Mouse (Mus musculus): ENCODE measurements around the gene Zbtb40. TPM values are rescaled to one million over a fixed set of nuclear protein-coding genes. Genes with fewer than 3 reads are reported as not detected.

The Zbtb40 gene
- polyA plus RNA-seq (2021; fragmentation: Nextera tagmentation), result 0.99 and 1.2 TPM in 2 replicates
- long read RNA-seq, experiment 1, partial matches to known transcripts, result 0 of 4 reads
- long read RNA-seq, experiment 1, other reads (novel, unspliced or antisense), result 4 of 4 reads
- long read RNA-seq, experiment 2, partial matches to known transcripts, result 5 of 12 reads
- long read RNA-seq, experiment 2, other reads (novel, unspliced or antisense), result 7 of 12 reads

GRCm38 (mm10) chr4:137048550-137049032 is at the start of gene Zbtb40:
TSS of gene Zbtb40 (minus strand) at chr4:137048801.

GRCm38 (mm10) chr4:136956751-136957446 is 91.7 kb downstream of the Zbtb40 start, which contains the start of gene Epha8:
TSS of gene Epha8 (minus strand) at chr4:136956816.

Other genes starting within 250 kb of the Zbtb40 start
- 0.89 and 0.98 TPM in 2 replicates for gene Ephb2, start 212.8 kb downstream of the Zbtb40 start, polyA plus RNA-seq (2021; fragmentation: Nextera tagmentation)
- 216 and 224 TPM in 2 replicates for gene C1qb, start 162.6 kb downstream of the Zbtb40 start, polyA plus RNA-seq (2021; fragmentation: Nextera tagmentation)
- gene C1qc, start 155.7 kb downstream of the Zbtb40 start, polyA plus RNA-seq (2021; fragmentation: Nextera tagmentation), result 160 and 165 TPM in 2 replicates
- 205 and 215 TPM in 2 replicates for gene C1qa, start 150.0 kb downstream of the Zbtb40 start, polyA plus RNA-seq (2021; fragmentation: Nextera tagmentation)
- gene Epha8, start 92.0 kb downstream of the Zbtb40 start, polyA plus RNA-seq (2021; fragmentation: Nextera tagmentation), result 0.11 and 0.19 TPM in 2 replicates
- gene Wnt4, start 228.7 kb upstream of the Zbtb40 start, polyA plus RNA-seq (2021; fragmentation: Nextera tagmentation), result 1.3 TPM in 2 replicates

Data from layer of hippocampus, adult 6 months (tissue).